Mouse (Mus musculus): ENCODE measurements at regions not wholly inside any gene's neighbourhood (a gene's known extent, or its start where the extent isn't known, plus 50 kb on each side); places are given as distances from the start of the nearest gene placed in this dataset.

GRCm38 (mm10) chr9:11729732-11730131, 825.2 kb upstream of the Cntn5 start:
- ATAC-seq: no peak

DNA sequence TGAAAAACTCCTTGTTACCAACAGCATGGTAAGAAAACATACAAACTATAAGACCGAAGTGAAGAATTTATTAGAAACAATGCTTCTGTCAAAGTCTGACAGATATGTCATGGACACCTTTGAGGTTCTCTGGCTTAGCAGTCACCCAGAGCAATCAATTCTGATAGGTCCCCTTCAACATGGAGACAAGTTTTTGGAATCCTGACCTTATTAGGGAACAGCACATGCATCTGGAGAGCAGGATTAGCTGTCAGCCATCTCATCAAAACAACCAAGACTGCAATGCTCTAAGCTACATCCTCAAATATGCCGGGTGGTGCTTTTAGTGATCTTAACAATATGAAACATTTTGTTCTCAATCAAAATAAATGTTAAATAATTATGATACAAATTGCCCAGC, 817.2 kb upstream of the Cntn5 start:
- ATAC-seq: no peak

DNA sequence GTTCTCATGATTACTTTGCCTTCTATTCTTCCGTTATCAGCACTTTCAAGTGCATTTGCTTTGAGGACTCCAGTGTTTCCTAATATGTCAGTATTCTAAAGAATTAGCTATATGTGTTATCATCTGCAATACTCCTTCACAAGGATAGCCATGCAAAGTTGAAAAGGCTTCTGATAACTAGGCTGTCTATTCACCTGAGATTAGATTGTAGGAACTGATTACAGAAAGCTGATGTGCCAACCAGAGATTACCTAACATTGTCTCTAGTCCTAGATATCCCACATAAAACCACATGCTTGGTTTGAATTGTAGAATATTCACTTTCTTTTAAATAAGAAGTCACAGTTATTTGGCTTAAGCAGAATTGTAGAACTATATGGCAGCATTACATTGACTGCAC, 800.1 kb upstream of the Cntn5 start:
- no peak for ATAC-seq

GRCm38 (mm10) chr9:11703150-11703549, 798.6 kb upstream of the Cntn5 start:
- no peak for ATAC-seq

GRCm38 (mm10) chr9:11693505-11693904, 788.9 kb upstream of the Cntn5 start:
- no peak for ATAC-seq

DNA sequence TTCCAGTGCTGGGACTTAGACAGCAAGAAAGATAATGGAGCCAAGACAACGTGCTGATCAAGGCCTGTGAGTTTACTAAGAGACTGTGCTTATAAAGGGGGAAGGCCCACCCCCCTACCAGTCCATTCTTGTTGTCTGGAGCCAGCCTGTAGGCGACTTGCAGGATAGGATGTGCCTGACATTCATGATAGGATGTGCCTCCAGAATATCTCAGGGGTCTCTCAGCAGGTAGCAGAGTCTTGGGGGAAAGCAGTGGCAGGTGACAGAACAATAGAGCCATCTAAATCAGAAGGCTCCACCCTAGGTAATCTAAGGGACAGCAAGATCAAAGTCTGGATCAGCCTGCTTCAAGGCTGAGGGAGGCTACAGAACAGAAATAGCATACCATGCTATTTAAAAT, 782.5 kb upstream of the Cntn5 start:
- no peak for ATAC-seq

- peak; percentile 65 for ATAC-seq
Observed at GRCm38 (mm10) chr9:11671939-11672338, 767.4 kb upstream of the Cntn5 start.

GRCm38 (mm10) chr9:11671243-11671642, 766.7 kb upstream of the Cntn5 start:
- no peak for ATAC-seq

DNA sequence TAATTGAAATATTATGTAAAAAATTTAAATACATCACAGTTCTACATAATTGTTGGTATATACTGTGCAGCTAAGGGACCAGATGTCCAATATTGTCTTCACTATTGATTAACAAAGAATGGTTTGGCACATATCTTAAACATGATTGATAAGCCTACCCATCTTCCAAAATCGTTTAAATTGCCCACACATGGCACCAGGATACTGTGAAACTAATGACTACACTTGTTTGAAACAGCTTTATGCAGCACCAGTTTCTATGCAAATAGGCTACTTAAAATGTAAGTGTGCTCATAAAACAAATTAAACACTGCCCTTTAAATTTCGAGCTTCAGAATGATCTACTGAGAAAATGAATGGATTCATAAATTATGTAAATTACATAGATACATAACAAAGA, 724.9 kb upstream of the Cntn5 start:
- no peak for ATAC-seq

GRCm38 (mm10) chr9:11604381-11604780, 699.8 kb upstream of the Cntn5 start:
- ATAC-seq: no peak

GRCm38 (mm10) chr9:11603884-11604283, 699.3 kb upstream of the Cntn5 start:
- no peak for ATAC-seq

DNA sequence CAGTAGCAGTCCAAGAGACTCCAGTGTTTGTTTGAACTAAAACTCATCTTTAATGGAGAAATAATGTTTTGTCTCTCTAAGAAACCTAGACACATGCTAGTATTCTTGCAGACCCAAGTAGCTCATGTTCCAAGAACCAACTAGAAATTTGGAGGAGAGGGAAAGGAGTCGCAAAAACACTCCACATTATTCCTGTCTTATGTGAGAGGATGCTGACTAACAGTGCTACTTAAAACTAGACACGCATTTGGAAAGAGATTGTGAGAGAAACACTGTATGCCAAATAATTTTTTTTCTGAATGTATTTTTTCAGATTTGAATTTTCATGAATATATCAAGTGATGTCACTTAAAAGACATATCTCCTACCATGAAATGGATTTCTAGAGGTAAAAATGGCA, 698.3 kb upstream of the Cntn5 start:
- ATAC-seq: no peak

GRCm38 (mm10) chr9:11579011-11579410, 674.4 kb upstream of the Cntn5 start:
- ATAC-seq: peak; percentile 59

GRCm38 (mm10) chr9:11562885-11563284, 658.3 kb upstream of the Cntn5 start:
- no peak for ATAC-seq

- ATAC-seq: peak; percentile 79
Observed at GRCm38 (mm10) chr9:11559384-11559783, 654.8 kb upstream of the Cntn5 start.

DNA sequence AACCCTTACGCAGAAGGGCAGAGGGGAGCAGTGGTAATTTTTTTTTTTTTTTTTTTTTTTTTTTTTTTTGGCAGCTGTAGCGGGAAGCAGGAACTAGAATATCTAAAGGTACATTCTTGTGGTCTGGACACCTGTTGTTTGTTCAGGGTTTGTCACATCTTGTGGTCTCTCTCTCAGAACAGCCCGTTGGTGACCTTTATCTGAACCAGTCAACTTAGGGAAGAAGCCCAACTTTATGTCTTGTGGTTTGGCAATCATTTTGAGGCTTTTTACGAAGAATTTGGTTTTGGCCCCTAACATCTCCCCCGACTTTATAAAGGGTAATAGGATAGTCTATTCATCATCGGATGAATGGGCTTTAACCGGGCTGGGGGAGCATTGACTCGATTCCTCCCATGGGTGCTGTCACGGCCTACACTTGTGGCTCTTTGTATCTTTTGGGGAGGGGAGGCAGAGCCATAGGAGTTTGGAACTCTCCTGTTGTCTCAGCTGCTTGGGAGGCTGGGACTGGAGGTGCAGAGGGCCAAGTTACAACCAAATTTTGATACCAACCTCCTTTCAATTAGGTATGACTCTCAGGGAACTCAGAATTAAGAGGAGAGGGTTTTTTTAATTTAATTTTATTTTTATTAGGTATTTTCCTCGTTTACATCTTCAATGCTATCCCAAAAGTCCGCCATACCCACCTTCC, 609.4 kb upstream of the Cntn5 start:
- peak; percentile 92 for ATAC-seq
